Mouse (Mus musculus): ENCODE data around the gene Igfl3. TPM values are rescaled to one million over a fixed set of nuclear protein-coding genes. Genes with fewer than 3 reads are reported as not detected.

Gene Igfl3
- polyA plus RNA-seq (2016; fragmentation: Nextera tagmentation; extraction: Ambion mirVana) = not detected in 2 replicates

GRCm38 (mm10) chr7:18176194-18176593 lies at the start of gene Igfl3:
Igfl3 (plus strand) TSS chr7:18176494.
- Histone ChIP-seq H3K4me3 (no peak within 1 kb of the TSS), H3K9me3 (replicated peaks) (peaks cover 51% of the 10 kb centered on the region), H3K4me2 (no peak within 1 kb of the TSS), H3K27ac (ENCODE audit: poor library complexity, severe bottlenecking) (no peak within 1 kb of the TSS), H3K27me3 (replicated peaks) (no peaks in the 10 kb centered on the region), H3K4me1 (replicated peaks) (no peaks in the 10 kb centered on the region), H3K9ac (no peak within 1 kb of the TSS), H3K36me3 (no peaks in the 10 kb centered on the region)
- no peak for ATAC-seq (ENCODE audit: insufficient number of reproducible peaks, low FRiP score)

DNA sequence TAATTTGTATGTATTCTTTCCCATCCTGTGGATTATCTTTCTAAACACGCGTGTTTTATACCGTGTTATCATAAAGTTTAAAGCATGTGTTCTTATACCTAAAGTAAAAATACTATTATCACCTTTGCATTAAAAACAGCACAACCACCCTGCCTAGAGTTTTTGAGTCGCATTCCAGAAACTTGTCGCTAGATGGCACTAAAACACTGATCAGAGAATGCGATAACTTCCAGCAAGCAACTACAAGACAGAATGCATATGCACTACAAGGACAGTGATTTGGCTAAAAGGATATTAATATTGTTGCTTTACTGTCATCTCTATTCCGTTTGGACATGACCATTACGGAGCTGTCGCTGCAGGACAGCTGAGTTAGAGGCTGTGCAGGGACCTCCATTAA lies 34.6 kb downstream of the Igfl3 start:
- no peak overlapping the region for H3K4me3 ChIP-seq

GRCm38 (mm10) chr7:18214699-18215098 lies 38.4 kb downstream of the Igfl3 start:
- no peak overlapping the region for H3K4me3 ChIP-seq
- H3K27ac ChIP-seq (ENCODE audit: poor library complexity, severe bottlenecking) = no peak overlapping the region
- no peak overlapping the region for H3K4me2 ChIP-seq
- WGBS = 35% methylated on average over 1 of the region's 1 CpGs
- no peak overlapping the region for H3K9ac ChIP-seq
- H3K9me3 ChIP-seq (replicated peaks) = peaks cover 24% of the 10 kb centered on the region
- no peak for ATAC-seq (ENCODE audit: insufficient number of reproducible peaks, low FRiP score)
- H3K36me3 ChIP-seq = no peaks in the 10 kb centered on the region
- no peaks in the 10 kb centered on the region for H3K4me1 ChIP-seq (replicated peaks)
- no peaks in the 10 kb centered on the region for H3K27me3 ChIP-seq (replicated peaks)

More for the DNA sequence above, 34.6 kb downstream of the Igfl3 start:
- Histone ChIP-seq H3K9ac (no peak overlapping the region), H3K36me3 (no peaks in the 10 kb centered on the region), H3K4me1 (replicated peaks) (no peaks in the 10 kb centered on the region), H3K4me2 (no peak overlapping the region), H3K27ac (ENCODE audit: poor library complexity, severe bottlenecking) (no peak overlapping the region), H3K9me3 (replicated peaks) (peaks cover 5% of the 10 kb centered on the region), H3K27me3 (replicated peaks) (no peaks in the 10 kb centered on the region)
- 11% methylated on average over 9 of the region's 9 CpGs for WGBS
- ATAC-seq (ENCODE audit: insufficient number of reproducible peaks, low FRiP score) = no peak

Other genes starting within 250 kb of the Igfl3 start
- gene Ceacam11, start 204.4 kb upstream of the Igfl3 start, polyA plus RNA-seq (2016; fragmentation: Nextera tagmentation; extraction: Ambion mirVana) = not detected in 2 replicates
- not detected in 2 replicates for gene Ceacam13, start 166.6 kb upstream of the Igfl3 start, polyA plus RNA-seq (2016; fragmentation: Nextera tagmentation; extraction: Ambion mirVana)
- gene Ceacam12, start 110.6 kb upstream of the Igfl3 start, polyA plus RNA-seq (2016; fragmentation: Nextera tagmentation; extraction: Ambion mirVana) = not detected in 2 replicates
- not detected in 2 replicates for gene Mill1, start 68.9 kb downstream of the Igfl3 start, polyA plus RNA-seq (2016; fragmentation: Nextera tagmentation; extraction: Ambion mirVana)
- not detected in 2 replicates for gene Psg18, start 178.5 kb downstream of the Igfl3 start, polyA plus RNA-seq (2016; fragmentation: Nextera tagmentation; extraction: Ambion mirVana)

Measured in heart, embryonic 12.5 days (tissue).